Mouse (Mus musculus): ENCODE results near the gene Kif26a. TPM values are rescaled to one million over a fixed set of nuclear protein-coding genes. Genes with fewer than 3 reads are reported as not detected.
A peak's percentile ranks its signal among the peaks of the same experiment; 100 is the strongest.

The Kif26a gene
- polyA plus RNA-seq, 1 experiment from 2014 or later: 2.4 TPM

DNA sequence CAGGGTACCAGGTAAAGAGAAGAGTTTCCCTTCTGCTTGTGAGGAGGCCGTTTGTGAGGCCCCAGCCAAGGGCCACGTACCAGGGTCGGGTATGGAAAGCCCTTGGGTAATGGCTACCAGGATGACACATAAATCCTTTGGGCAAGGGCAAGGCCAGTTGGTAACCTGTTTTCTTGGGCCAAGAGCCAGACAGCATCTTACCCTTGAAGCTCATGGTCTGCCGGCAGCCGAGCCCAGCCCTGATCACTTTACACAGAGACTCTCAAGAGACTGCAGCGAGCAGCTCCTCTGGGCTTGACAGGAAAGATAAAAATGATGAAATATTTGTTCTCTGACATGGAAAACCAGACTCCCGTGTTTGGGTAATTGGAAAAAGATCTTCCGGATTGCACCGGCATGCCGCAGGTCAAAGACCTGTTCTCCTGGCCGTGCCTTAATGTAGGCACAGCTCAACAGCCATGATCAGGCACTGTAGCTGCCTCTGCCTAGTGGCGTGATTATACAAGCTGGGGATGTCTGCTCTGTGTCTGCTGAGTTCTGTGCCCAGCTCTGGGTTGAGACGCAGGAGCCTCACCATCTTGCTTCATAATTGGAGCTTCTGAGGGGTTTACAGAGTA lies 77.8 kb downstream of the Kif26a start:
- no peak for ATAC-seq (replicated peaks; ENCODE audit: insufficient number of reproducible peaks, insufficient read depth, low FRiP score, low read depth)
- no peaks in the 10 kb centered on the region for H3K36me3 ChIP-seq
- no peaks in the 10 kb centered on the region for H3K9me3 ChIP-seq (replicated peaks)
- 0 out of 2 replicates have a peak, but pooled peaks cover 5% of the 10 kb centered on the region for H3K4me1 ChIP-seq (replicated peaks)
- no peak overlapping the region for H3K9ac ChIP-seq
- peaks cover 11% of the 10 kb centered on the region; the same call in 1 of the 2 replicates for H3K27me3 ChIP-seq
- H3K27ac ChIP-seq: no peak overlapping the region
- H3K4me2 ChIP-seq: no peak overlapping the region
- H3K4me3 ChIP-seq: no peak overlapping the region
- 64% methylated on average over 13 of the region's 13 CpGs for WGBS

GRCm38 (mm10) chr12:112226238-112226637 lies 80.2 kb downstream of the Kif26a start:
- no peak for ATAC-seq (replicated peaks; ENCODE audit: insufficient number of reproducible peaks, insufficient read depth, low FRiP score, low read depth)
- WGBS: 79% methylated on average over 1 of the region's 1 CpGs

GRCm38 (mm10) chr12:112226656-112227055 lies 80.6 kb downstream of the Kif26a start:
- 0 out of 2 replicates have a peak, but pooled peaks cover 5% of the 10 kb centered on the region for H3K4me1 ChIP-seq (replicated peaks)
- WGBS: 92% methylated on average over 2 of the region's 2 CpGs
- no peak for ATAC-seq (replicated peaks; ENCODE audit: insufficient number of reproducible peaks, insufficient read depth, low FRiP score, low read depth)

More at GRCm38 (mm10) chr12:112226238-112226637, 80.2 kb downstream of the Kif26a start:
- Histone ChIP-seq H3K27ac (no peak overlapping the region), H3K27me3 (peaks cover 15% of the 10 kb centered on the region; the same call in 1 of the 2 replicates), H3K9me3 (replicated peaks) (no peaks in the 10 kb centered on the region), H3K4me1 (replicated peaks) (0 out of 2 replicates have a peak, but pooled peaks cover 5% of the 10 kb centered on the region), H3K36me3 (no peaks in the 10 kb centered on the region), H3K9ac (no peak overlapping the region), H3K4me3 (no peak overlapping the region), H3K4me2 (no peak overlapping the region)

DNA sequence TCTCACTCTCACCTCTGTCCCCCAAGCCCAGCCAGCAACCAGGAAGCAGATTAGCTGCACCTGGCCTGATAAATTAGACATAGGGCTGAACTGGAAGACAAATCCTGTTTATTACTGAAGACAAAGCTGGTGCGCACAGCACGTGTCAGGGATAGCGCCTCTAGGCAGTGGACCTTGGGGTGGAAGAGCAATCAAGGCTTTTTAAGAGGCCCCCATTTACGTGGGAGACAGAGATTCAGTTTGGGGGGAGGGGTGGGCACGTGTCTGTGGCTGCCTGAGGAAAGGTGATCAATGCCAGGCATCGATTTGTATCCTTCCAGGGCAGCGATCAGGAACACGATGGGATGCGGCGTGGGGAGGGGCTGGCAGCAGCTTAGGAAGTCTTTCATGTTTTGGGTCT lies 83.1 kb downstream of the Kif26a start:
- H3K4me3 ChIP-seq: no peak overlapping the region

More at GRCm38 (mm10) chr12:112226656-112227055, 80.6 kb downstream of the Kif26a start:
- Histone ChIP-seq H3K9me3 (replicated peaks) (no peaks in the 10 kb centered on the region), H3K4me2 (no peak overlapping the region), H3K27me3 (peaks cover 15% of the 10 kb centered on the region; the same call in 1 of the 2 replicates), H3K9ac (no peak overlapping the region), H3K36me3 (no peaks in the 10 kb centered on the region), H3K27ac (no peak overlapping the region), H3K4me3 (no peak overlapping the region)

DNA sequence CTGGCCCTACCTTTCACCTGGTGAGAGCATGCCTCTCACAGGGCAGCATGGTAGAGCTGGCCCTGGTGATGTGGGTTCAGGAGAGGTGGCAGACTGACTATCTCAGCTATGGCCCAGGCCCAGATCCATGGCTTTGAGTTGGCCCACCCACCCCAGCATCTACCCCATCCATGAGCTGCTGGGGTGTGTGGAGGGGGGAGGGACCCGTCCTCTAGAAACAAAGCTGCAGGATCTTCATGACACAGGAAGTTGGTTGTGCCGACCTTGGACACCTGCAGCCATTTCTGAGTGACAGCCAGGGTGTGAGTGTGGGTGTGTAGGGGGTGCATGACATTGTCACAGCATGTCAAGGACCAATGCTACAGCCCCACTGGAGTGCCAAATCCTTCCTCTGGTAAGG lies 84.2 kb downstream of the Kif26a start:
- H3K4me3 ChIP-seq: no peak overlapping the region
- H3K4me2 ChIP-seq: no peak overlapping the region
- no peaks in the 10 kb centered on the region for H3K9me3 ChIP-seq (replicated peaks)
- H3K4me1 ChIP-seq (replicated peaks): no peaks in the 10 kb centered on the region
- no peak overlapping the region for H3K9ac ChIP-seq
- ATAC-seq (replicated peaks; ENCODE audit: insufficient number of reproducible peaks, insufficient read depth, low FRiP score, low read depth): no peak
- H3K27ac ChIP-seq: no peak overlapping the region
- 0 out of 2 replicates have a peak, but pooled peaks cover 4% of the 10 kb centered on the region for H3K27me3 ChIP-seq
- no peaks in the 10 kb centered on the region for H3K36me3 ChIP-seq
- WGBS: 64% methylated on average over 2 of the region's 2 CpGs

More for the DNA sequence above, 83.1 kb downstream of the Kif26a start:
- no peak overlapping the region for H3K27ac ChIP-seq
- no peak for ATAC-seq (replicated peaks; ENCODE audit: insufficient number of reproducible peaks, insufficient read depth, low FRiP score, low read depth)
- no peak overlapping the region for H3K9ac ChIP-seq
- no peaks in the 10 kb centered on the region for H3K9me3 ChIP-seq (replicated peaks)
- no peaks in the 10 kb centered on the region for H3K36me3 ChIP-seq
- no peaks in the 10 kb centered on the region for H3K4me1 ChIP-seq (replicated peaks)
- WGBS: 69% methylated on average over 10 of the region's 10 CpGs
- 0 out of 2 replicates have a peak, but pooled peaks cover 4% of the 10 kb centered on the region for H3K27me3 ChIP-seq
- no peak overlapping the region for H3K4me2 ChIP-seq

MicroRNAs within 50 kb of the gene (microRNA counts, 519-probe panel; counts per million panel counts)
- microRNA mmu-miR-203: 2,520 counts per million, percentile 52 among the panel's probes with 10 or more counts

Small RNA genes within 50 kb of the gene (microRNA-seq; reads per million reads assigned to microRNA genes)
- gene Mir203: 672 reads per million, percentile 74 among the genes with 10 or more reads in this experiment
- gene Mir3073a: not detected
- not detected for gene Mir3073b

Other genes with a start within 250 kb of the Kif26a start
- gene Ppp1r13b, start 238.1 kb upstream of the Kif26a start, polyA plus RNA-seq (2015; fragmentation: Nextera tagmentation; extraction: Ambion mirVana): 11.1 and 15.3 TPM in 2 replicates
- 1,223 and 1,834 TPM in 2 replicates for gene Atp5mpl, start 179.2 kb upstream of the Kif26a start, polyA plus RNA-seq (2015; fragmentation: Nextera tagmentation; extraction: Ambion mirVana)
- gene Tdrd9, start 174.6 kb upstream of the Kif26a start, polyA plus RNA-seq (2015; fragmentation: Nextera tagmentation; extraction: Ambion mirVana): 0.10 and 0.36 TPM in 2 replicates
- 0.43 and 0.48 TPM in 2 replicates for gene Rd3l, start 164.9 kb upstream of the Kif26a start, polyA plus RNA-seq (2015; fragmentation: Nextera tagmentation; extraction: Ambion mirVana)
- gene Aspg, start 39.5 kb upstream of the Kif26a start, polyA plus RNA-seq (2015; fragmentation: Nextera tagmentation; extraction: Ambion mirVana): 0.34 and 0.45 TPM in 2 replicates